Mouse (Mus musculus) cortical plate, adult 2 months (tissue): ENCODE data around the gene Als2cr12. TPM values are rescaled to one million over a fixed set of nuclear protein-coding genes. Genes with fewer than 3 reads are reported as not detected.
"Not testable (repeated sequence)": the region's sequence is repeated elsewhere in the genome, so short reads cannot be mapped to it uniquely, and the experiment has no call there.

ENCODE experiments used
- H3K27ac ChIP-seq: fragments of 200-500 bp; 2 replicates; pipeline ENCODE4 v1.5.1; 2012; ENCODE audit warnings: low read length, control low read depth, inconsistent platforms; ENCODE audit not compliant: insufficient read depth
- H3K4me1 ChIP-seq: fragments of 200-500 bp; 2 replicates; pipeline ENCODE4 v1.6.1; 2011; ENCODE audit warnings: low read length; ENCODE audit not compliant: control insufficient read depth, insufficient read depth
- H3K4me3 ChIP-seq: fragments of 200-500 bp; 2 replicates; pipeline ENCODE4 v1.5.1; 2011; ENCODE audit warnings: mild to moderate bottlenecking, low read length, control low read depth; ENCODE audit not compliant: insufficient read depth
- CTCF ChIP-seq: fragments of 200-500 bp; IDR thresholded peaks from 2 replicates; pipeline ENCODE4 v1.5.1; 2011; ENCODE audit warnings: mild to moderate bottlenecking, control low read depth, low read length; ENCODE audit not compliant: insufficient read depth; ENCODE audit errors: extremely low read depth
- POLR2A ChIP-seq: fragments of 200-500 bp; IDR thresholded peaks from 2 replicates; pipeline ENCODE4 v1.6.1; 2011; ENCODE audit warnings: mild to moderate bottlenecking, low read length, control low read depth; ENCODE audit not compliant: insufficient read depth; ENCODE audit errors: extremely low read depth
- polyA plus RNA-seq: library from polyadenylated mRNA; depleted of rRNA; stranded (reverse); fragments of >200 nt; gene quantifications from 2 replicates; pipeline ENCODE4 v1.2.3, GENCODE M21; 2012; rRNA removed

Als2cr12 gene
- polyA plus RNA-seq, 1 experiment = not detected

DNA sequence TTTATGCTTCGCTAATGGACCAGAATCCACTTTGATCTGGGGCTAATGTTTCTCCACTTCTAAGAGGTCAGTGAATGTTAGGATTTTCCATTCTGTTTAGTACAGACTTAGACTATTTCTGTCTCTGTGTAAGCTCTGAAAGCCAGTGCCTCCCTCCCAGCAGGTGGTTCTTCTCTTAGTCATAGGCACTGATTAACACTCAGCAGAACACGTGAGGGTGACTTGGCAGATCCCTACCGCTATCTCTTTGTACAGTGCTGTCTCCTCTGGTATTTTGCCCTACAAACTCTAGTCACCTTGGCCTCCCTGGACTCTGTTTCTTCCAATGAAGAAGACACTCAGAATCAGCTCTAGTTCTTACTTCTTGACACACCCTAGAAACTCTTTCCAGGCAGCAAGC is 81.4 kb downstream of the Als2cr12 start:
- Histone ChIP-seq H3K4me1 (peaks cover 4% of the 10 kb centered on the region), H3K4me3 (no peak overlapping the region), H3K27ac (no peak overlapping the region)
- TF ChIP-seq POLR2A = no peak
- no peak for TF ChIP-seq CTCF

DNA sequence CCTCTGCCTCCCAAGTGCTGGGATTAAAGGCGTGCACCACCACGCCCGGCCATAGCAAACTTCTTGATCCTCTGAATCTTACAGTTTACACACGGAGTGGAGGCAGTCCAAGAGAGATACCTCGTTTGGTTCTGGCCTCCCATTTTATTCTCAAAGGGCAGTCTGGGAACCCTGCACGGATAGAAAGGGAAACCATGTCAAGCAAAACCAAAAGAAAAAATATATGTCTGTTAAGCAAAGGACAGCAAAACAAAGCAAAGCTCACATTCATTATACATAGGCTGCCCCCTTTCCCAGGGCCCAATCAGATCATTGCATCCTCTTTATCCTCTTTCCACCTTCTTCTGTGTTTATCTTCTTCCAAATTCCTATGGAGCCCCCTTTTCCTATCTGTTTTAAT is 82.0 kb downstream of the Als2cr12 start:
- Histone ChIP-seq H3K27ac (no peak overlapping the region), H3K4me3 (no peak overlapping the region), H3K4me1 (peaks cover 4% of the 10 kb centered on the region)
- TF ChIP-seq POLR2A = no peak
- no peak for TF ChIP-seq CTCF

DNA sequence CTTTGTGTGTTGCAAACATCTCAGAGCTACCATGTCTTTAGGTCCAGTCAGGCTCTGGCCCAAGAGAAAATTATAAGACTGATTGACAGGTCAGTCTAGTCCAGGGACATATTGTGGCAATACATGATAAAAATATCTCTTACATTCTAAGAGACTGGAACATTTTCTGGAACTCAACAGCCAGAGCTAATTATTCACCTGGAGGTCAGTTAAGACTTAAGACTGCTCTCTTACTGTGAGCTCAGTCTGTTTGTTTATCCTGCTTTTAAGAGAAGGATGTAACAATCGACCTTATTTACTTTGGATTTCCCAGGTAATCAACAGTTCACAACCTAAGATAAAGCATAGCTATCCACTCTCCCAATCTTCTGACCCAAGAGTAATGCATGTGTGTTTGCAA is 85.2 kb downstream of the Als2cr12 start:
- no peak overlapping the region for H3K4me3 ChIP-seq
- TF ChIP-seq POLR2A = no peak
- no peak for TF ChIP-seq CTCF
- H3K27ac ChIP-seq = no peak overlapping the region
- no peaks in the 10 kb centered on the region for H3K4me1 ChIP-seq

DNA sequence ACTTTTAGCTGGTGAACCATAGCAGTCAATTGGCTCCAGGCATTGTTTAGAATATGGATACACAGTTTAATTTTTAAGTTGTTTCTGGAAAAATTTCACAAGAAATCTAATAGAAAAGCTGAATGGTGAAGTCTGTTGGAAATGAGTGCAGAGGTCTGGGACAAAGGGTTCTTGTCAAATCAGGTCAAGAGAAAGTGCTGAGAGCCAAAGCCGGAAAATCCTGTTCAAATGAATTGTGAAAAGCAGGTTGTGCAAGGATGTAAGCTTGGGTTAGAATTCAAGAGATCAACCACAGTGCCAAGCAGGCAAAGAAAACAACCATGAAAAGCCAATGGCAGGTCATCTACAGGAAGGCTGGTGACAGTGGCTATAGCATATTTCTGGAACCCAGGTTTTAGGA is 85.6 kb downstream of the Als2cr12 start:
- Histone ChIP-seq H3K27ac (no peak overlapping the region), H3K4me3 (no peak overlapping the region), H3K4me1 (no peaks in the 10 kb centered on the region)
- TF ChIP-seq POLR2A (no peak), CTCF (no peak)

DNA sequence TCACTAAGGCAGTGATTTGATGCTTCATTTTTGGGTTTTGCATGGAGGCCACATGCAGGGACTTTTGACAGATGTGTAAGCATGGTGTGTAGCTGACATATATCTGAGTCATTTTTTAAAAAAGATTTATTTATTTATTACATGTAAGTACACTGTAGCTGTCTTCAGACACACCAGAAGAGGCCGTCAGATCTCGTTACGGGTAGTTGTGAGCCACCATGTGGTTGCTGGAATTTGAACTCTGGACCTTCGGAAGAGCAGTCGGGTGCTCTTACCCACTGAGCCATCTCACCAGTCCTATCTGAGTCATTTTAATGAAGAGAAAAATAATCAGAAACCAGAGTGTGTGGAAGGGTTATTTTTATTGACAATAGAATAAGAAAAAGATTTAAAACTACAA is 86.2 kb downstream of the Als2cr12 start:
- not testable (repeated sequence) for H3K27ac ChIP-seq, H3K4me3 ChIP-seq, H3K4me1 ChIP-seq

DNA sequence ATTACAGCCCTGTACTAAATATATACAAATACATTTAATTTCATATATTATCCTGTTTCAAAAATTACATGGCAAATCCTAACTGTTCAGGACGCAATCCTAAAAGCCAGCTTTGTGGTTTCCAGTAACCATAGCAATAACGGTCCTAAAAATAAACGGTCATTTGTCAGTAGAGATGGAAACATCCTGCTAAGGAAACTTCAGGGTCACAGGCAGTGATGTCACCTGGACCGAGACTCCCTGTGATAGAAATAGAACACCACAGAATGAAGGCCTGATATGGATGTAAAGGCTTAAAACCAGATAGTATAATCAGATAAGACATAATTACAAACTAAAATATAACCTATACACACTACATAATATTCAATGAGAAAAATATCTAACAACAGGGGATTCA is 92.1 kb downstream of the Als2cr12 start:
- no peak overlapping the region for H3K27ac ChIP-seq
- no peaks in the 10 kb centered on the region for H3K4me1 ChIP-seq
- no peak overlapping the region for H3K4me3 ChIP-seq
- TF ChIP-seq CTCF (no peak), POLR2A (no peak)

DNA sequence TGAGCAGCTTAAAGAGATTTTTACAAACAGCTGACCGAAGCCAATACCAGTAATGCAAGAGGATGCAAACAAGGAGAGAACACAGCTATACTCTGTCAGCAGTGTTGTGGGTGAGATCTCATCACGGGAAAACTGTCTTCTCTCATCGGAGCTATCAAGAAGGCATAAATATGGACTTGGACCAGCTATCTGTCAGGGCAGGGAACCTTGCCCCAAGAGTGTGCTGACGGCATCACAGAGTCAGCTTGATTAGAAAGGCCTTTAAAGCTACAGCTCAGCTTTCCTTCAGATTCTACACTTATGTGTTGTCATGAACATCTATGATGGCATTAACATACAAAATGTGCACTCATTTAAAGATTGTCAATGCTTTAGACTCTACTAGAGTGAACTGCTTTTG is 93.1 kb downstream of the Als2cr12 start:
- H3K4me1 ChIP-seq = no peaks in the 10 kb centered on the region
- no peak overlapping the region for H3K27ac ChIP-seq
- no peak overlapping the region for H3K4me3 ChIP-seq
- TF ChIP-seq CTCF (no peak), POLR2A (no peak)

Other genes starting within 250 kb of the Als2cr12 start
- 23.7 and 26.0 TPM in 2 replicates for gene Orc2, start 190.9 kb downstream of the Als2cr12 start, polyA plus RNA-seq
- gene Fam126b, start 109.7 kb downstream of the Als2cr12 start, polyA plus RNA-seq = 23.9 and 25.5 TPM in 2 replicates
- 227 and 228 TPM in 2 replicates for gene Ndufb3, start 109.6 kb downstream of the Als2cr12 start, polyA plus RNA-seq
- 13.2 and 14.7 TPM in 2 replicates for gene Cflar, start 15.5 kb upstream of the Als2cr12 start, polyA plus RNA-seq
- 2.3 and 3.1 TPM in 2 replicates for gene Casp8, start 99.4 kb upstream of the Als2cr12 start, polyA plus RNA-seq